Mouse (Mus musculus): ENCODE results near the gene Dip2b.

Gene Dip2b

DNA sequence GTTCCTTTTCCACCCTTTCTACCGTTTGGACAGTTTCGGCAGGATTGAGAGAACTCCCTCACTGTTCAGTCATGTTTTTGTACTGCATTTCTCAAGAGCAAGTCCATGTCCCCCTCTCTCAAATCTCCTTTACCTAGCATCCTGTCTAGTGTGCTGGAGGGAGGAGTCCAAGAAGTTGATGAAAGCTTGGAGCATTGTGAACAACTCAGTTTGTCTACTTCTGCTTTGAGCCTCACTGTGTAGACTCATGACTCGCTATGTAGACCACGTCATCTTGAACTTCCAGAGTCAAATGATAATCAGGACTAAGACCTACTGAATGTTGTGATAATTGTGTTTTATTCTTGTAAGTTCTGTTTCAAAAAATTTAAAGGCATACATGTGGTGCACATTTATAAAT is 46.4 kb downstream of the Dip2b start:
- DNase-seq (ENCODE audit: low spot score) = no peak

DNA sequence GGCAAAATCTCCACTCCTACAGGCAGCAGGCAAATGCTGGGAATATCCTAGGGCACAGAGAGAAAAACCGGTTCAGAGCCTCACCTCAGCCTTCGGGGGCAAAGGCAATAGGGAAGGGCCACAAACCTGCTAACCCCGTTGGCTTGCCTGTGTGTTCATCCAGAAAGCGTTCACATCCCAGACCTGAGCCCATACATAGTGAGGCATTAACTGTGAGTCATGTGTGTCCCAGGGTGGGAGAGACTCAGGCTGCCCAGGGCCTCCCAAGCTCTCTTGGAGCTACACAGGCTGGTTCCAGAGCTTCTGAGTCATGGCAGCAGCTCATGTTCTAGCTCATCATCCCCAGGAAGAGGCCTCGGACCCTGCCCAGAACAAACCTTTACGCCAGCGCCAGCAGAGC is 49.6 kb downstream of the Dip2b start:
- no peak for DNase-seq (ENCODE audit: low spot score)

DNA sequence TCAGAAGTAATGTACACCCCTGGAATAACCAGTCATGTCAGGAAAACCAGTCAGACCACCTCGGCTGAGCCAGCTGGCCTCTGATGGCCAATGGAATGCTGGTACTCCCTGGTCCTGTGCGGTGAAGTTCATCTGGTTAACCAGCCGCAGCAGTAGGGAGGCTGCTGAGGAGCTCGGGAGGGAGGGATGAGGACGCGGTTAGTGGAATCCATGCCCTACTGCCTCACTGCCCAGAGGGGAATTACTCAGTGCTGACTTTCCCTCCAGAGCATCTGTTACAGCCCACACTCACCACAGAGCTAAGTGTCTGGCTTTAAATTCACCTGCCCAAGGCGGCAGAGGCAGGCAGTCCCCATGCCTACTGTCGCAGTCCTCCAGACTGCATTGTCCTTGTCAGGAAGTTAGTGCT is 51.2 kb downstream of the Dip2b start:
- DNase-seq (ENCODE audit: low spot score) = no peak

DNA sequence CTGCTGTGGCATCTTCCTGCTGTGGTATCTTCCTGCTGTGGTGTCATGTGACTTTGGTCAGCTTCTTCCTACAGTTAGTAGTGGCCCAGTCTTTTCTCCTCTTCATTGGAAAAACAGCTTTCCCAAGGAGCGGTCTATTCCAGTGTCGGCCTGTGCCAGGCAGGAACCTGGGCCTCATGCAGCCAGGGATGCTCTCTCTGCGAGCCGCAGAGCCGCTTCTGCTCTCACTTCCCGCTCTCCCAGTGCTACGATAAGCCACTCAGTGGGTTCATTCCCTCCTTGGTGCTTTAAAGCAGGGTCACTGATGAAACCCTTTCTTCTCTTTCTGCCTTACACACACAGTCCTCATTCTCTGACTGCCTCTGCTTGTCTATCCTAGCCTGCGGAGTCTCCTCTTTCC is 53.4 kb downstream of the Dip2b start:
- DNase-seq (ENCODE audit: low spot score) = no peak

DNA sequence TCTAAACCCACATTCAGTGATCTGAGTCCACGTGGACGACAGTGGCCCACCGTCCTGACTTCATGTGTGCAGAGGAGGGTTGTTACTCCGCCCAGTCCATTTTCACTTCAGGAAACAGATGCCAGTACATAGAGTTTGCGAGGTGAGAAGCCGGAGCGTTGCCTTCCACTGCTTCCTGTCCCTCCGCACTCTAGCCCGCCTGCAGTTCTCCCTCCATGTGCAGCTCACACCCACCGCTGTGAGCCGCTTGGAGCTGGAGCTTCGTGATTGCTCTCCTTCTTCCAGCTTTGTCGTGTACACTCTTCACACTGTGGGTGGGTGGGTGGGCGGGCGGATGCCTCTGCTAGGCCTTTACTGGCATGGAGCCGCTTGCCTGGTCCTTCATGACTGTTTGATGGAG is 53.8 kb downstream of the Dip2b start:
- DNase-seq (ENCODE audit: low spot score) = no peak

DNA sequence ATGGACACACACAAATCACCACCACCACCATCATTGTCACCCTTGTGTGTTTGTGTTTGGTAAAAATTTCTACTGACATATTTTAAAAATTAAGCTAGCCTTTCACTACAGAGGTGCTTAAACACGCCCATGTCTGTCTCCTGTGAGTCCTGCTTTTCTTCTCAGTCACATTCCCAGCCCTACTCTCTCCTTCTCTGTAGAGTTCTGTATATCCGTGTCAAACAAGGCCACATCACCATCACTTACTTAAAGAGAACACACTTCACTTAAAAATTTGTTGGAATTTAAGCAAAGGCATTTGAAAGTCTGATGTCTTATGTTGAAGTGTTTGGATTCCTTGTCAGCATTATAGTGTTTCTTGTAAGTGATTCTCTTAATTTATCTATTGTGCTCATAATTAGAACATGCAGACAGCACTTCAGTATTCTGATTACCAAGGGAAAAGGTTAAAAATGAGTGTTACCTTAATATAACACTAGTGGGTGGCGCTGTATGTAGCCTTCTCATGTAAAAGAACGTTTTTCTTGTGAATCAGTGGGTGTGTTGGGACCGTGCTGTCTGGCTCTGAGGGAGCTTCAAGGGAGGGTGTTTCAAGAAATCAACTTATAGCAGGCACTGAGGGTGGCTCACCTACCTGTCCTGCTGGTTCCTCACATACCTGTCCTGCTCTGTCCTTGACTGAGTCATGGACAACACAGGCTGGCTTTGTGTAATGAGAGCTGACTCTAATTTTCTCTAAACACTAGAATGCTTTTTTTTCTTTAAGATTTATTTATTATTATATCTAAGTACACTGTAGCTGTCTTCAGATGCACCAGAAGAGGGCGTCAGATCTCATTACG is 58.3 kb downstream of the Dip2b start:
- no peak for DNase-seq (ENCODE audit: low spot score)

DNA sequence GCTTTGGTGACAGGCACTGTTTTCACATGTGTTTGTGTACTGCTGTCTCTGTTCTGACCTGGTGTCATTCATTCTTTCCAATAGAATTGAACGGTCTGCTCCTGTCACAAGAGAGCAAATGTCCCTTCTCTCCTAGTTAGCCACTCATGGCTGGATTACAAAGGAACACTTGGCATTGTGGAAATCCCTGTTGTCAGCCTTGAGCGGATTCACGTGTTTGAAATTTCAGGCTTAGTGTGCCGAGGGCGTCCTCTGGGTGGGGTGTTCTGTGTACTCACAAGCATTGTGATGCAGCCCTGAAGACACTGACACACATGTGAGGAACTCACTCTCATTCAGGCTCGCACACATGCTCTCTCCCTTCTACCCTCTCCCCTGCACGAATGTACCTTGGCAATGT is 61.9 kb downstream of the Dip2b start:
- DNase-seq (ENCODE audit: low spot score) = no peak

DNA sequence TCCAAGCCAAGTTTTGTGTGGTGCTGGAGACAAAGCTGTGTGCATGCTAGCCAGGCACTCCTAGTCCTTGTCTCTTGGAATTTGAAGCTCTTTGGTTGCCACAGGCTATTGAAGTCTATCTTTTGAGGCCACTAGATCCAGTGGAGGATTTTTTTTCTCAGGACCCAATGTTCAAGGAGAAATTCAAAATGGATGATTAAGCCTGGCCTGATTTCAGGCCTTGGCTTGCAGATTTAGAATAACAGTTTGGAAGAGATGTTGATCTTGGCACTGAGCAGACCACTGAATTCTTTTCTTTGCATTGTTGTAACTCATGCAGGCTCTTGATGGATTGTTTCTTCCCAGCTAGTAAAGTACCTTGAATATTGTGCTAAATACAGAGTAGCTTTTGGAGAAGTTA is 62.7 kb downstream of the Dip2b start:
- no peak for DNase-seq (ENCODE audit: low spot score)

DNA sequence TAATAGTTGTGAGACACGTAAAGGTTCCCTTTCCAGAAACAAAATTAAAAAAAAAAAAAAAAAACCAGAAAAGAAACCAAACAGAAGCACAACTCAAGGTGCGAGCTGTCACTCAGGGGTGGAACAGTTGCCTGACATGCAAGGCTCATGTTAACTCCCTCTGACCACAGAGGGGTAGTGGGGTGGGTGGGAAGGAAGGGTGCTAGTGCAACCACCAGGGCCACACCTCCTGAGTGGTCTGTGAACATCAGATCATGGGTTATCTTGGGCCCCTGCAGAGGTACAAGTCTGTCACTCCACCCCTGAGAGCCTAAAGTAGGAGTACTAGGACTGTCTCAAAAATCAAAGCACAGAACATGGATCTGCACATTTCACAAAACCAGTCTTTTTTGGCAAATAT is 65.7 kb downstream of the Dip2b start:
- no peak for DNase-seq (ENCODE audit: low spot score)

DNA sequence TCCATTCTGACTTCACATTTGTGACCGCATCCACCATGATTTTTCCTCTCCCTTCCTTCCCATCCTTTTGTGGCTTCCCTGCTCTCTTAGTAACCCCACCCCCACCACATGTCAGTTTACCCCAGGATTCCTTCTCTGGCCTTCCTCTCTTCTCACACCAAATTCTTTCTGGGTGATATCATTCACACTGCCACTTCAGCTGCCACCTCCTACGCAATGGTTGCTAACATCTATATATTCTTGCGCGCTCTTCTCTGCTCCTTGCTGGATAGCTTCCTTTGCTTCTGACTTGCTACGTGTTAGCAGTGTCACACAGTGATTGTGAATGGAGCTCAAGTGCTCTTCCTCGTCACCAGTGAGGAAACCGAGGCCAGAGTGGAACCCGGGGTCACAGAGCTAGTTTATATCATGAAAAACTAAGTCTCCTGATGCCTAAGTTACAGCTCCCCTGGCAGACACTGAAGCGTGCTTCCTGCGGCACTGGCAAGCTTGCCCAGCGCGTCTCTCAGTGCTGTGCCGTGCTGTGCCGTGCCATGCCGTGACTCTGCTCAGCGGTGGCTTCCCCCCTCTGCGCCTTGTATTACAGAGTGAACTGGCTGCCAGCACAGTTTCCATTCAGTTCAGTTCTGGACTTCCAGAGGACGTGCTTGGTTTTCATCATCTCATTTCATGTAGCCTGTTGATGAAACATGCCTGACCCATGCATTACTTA is 69.8 kb downstream of the Dip2b start:
- no peak for DNase-seq (ENCODE audit: low spot score)

DNA sequence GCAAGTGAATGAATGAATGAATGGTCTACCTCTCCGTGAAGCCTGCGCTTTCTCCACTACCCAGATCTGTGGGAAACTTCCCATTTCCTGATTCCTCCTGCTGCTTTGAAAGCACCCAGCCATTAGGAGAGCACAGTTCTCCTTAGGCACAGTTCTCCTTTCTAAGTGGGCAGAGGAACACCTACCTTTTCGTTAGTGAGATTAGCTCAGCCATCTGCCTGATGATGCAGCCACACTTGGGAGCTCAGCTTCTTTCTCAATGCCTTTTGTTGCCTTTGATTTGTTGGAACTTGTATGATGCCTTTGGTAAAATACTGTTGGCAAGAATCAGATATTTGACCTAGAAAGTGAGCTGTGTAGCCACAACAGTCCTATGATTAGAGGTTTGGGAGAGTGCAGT is 71.5 kb downstream of the Dip2b start:
- DNase-seq (ENCODE audit: low spot score) = no peak

DNA sequence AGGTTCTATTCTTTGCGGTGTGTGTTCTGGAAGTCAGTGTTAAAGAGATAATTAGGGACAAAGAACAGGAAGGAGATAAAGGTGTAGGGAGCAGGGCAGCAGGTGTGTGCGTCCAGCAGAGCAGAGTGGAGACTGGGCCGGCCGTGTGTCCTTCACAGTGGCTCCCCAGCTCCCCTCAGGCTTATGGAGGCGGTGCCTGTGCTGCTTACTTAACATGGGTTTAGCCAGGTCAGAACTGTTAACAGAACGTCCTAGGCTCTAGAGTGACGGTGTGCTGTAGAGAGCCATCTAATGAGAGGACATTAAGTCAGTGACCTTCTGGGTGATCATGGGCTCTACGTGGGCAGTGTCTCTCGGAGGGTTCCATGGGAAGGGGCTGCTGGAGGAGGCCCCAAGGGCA is 73.4 kb downstream of the Dip2b start:
- DNase-seq (ENCODE audit: low spot score) = no peak

DNA sequence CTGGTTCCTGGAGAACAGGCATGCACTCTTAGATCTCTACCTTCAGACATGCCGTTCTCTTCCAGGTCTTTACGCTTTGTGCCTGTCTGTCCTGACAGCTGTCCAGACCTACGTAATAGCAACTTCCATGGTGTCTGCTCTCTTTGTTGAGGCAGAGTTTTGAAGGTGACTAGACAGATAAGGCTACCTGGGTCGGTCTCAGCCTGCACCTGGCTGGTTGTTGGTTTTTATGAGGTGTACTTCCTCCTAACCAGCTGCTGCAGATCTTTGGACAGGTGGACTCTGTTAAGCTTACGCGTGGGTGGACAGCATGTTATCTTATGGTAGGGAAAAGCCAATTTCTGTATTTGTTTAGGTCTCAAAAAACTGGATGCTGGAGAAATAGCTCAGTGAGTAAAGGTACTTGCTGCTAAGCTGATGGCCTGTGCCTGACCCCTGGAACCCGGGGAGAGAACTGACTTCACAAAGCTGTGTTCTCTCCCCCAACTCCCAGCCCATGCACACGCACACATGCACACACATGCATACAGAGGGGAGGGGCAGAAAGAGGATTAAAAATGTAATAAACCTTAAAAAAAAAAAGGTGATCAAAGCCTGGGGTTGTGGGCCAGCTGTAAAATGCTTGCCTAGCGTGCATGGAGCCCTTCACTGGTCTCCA is 74.0 kb downstream of the Dip2b start:
- no peak for DNase-seq (ENCODE audit: low spot score)

DNA sequence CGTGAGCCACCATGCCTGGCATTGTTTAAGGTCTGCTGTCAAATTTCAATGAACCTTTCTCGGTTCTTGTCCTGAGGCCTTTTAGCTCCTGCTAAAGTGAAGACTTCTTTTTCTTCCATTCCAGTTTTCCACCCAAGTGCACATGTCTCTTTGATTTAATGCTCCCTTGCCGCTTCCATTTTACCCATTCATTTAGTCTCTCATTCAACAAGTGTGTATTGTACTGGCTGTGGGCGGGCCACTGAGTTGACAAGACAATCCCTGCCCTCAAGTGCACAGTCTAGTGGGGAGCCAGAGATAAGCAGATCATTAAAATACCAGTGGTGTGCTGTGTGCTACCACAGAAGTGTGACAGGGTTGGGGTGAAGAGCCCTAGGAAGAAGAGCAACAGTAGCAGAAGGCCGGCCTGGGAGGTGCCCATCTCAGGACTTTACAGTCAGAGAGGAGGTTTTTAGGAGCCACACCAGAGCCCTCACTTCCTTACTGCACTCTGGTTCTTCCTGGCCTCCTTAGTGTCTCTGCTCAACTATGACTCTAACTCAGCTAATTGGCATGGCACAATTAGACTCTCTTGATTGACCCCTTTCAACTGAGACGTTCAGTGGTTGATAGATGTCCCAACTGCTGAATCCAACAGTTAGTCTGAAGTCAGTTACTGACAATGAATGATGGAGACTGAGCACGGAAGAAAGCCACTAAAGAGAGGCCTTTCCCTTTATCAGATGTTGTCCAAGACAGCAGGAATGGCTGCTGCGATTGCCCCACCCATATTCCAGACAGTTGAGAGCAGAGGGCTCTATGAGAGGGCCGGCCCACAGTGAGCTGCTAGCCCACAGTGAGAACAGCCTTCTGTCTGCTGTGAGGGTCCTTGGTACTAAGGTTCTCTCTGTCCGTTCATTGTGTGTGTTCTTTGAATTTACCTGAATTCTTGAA is 75.1 kb downstream of the Dip2b start:
- DNase-seq (ENCODE audit: low spot score) = no peak

DNA sequence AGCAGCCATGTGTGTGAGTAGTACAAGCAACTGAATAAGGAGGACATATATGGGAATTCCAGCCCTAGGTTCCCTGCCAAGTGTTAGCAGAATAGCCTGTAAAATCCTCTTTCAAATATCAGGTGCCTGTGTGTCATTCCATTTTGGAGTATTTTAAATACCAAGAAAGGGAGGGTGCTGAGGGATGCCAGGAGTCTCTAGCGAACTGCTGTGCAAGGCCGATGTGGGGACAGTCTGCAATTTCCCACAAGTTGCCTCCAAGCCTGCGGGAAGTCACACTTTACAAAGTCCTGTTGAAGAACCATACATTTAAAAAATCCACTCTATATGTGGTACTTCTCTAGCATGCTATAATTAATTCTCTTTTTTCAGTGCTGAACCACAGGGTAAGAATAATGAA is 77.0 kb downstream of the Dip2b start:
- no peak for DNase-seq (ENCODE audit: low spot score)

DNA sequence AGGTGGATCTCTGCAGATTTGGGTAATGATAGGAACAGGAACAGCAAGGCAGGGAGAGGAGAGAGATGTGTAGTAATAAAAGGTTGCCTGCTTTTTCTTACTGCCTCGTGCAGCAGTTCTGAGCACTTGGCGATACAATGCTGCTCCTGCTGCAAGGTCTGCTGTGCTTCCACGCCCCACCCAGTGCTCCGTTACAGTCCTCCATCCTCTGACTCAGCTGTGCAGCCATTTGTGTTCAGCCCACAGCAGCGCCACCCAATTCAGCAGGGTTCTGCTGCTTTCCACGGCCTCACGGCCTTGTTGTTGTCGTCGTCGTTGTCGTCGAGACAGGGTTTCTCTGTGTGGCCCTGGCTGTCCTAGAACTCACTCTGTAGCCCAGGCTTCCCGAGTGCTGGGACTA is 77.9 kb downstream of the Dip2b start:
- DNase-seq (ENCODE audit: low spot score) = no peak

DNA sequence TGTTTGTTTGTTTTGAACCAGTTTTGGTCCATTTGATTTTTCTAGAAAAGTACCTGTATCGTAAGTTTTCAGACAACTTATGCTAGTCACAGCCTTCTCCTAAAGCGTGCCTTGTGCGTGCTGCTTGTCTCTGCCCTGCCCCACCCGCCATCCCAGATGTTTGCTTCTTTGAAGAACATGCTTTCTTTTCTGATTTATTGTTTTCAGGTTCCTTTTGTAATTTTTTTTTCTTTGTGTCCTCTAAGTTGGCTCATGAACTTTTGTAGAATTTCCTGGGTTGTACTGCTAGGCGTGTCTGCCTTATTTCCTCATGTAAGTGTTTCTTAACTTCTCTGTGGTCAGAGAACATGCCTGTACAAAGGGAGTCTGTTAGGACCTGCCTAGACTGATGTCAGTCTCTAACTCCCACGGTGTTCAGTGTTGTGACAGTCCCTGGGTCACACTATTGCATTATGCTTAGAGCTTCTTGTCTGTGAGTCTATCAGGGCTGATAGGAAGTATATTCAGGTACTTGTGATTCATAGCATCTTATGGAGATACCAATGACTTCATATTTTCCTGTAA is 80.8 kb downstream of the Dip2b start:
- no peak for DNase-seq (ENCODE audit: low spot score)

DNA sequence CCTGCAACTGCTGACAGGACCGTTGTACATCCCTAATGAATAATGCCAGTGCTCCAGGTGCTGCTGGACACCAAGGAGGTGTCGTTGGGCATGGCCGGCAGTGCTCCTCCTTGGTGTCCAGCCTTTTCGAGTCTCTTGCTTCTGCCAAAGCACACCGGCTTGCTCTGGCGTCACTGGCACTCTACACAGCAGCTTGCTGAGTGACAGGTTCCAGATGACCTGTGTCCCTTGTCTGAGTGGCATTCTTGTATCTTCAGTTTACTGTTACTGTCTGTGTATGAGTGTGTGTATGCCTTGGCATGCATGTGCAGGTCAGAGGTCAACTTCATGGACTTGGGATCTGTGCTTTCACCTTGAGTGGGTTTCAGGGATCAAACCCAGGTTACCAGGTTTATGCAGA is 83.0 kb downstream of the Dip2b start:
- DNase-seq (ENCODE audit: low spot score) = no peak

DNA sequence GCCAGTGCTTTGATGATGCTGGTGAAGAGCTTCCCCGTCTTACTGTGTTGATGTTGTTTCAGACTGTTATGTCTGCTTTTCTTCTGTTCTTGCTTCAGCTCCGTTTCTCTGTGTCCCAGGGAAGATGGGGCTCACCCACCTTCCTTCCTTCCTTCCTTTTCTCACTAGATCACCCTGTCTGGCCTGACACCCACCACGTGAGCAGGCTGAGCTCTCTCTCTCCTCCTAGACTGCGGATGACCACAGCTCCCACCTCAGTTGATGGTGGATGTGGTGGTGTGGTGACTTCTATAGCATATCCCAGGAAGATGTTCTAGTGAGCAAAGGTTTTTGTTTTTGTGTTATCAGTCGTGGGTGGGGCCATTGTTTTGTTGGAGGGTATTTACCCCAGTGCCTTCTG is 85.4 kb downstream of the Dip2b start:
- DNase-seq (ENCODE audit: low spot score) = no peak

DNA sequence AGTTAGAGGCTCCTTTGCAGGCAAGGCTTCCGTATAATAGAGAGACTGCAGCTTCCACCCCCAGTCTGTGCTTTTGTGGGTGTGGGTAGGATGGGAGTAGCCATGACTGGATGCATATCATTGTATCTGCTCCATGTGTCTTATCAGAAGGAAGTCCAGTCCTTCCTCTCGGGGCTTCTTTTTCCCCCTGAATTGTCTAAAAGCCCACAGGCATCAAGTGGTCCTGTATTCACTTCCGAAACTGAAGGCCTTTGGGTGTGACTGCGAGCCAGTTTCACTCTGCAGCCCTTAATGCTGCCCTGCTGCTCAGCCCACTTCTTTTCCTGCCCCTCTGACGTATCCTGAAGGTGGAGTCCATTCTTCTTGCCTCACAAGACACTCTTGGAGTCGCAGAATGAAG is 86.8 kb downstream of the Dip2b start:
- DNase-seq (ENCODE audit: low spot score) = no peak

DNA sequence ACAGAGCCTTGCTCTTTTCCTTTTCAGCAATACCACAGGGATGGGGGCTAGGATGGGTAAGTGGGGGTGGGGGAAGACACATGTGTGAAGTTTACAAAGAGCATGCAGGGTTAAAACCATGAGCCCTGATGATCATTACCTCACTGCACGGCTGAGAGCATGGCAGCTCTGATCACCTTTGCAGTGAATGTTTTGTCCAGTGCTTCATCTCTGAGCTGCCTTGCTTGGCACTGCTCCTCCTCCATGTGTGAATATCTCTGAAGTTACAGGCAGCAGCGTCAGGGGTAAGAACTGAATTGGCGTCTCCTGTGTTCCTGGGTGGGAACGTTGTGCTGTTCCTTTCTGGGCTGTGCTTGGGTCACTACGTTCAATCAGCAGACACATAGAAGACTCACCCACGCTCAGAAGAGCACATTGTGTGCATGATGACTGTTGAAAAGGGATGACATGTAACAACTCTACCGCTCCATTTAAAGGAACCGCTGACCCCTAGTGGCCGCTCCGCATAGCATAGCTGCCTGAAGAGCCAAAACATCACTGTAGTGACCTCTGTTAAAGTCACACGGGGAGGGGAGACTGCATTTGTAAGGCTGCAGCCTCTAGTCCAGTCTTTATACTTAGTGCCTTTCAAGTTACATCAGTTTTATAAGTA is 88.1 kb downstream of the Dip2b start:
- peak; percentile 59 for DNase-seq (ENCODE audit: low spot score)

Measured in spleen, adult 12 weeks (tissue).